Mouse (Mus musculus) brain, embryonic 14.5 days (tissue): ENCODE measurements at regions not wholly inside any gene's neighbourhood (a gene's known extent, or its start where the extent isn't known, plus 50 kb on each side); places are given as distances from the start of the nearest gene placed in this dataset.

Experiments used
- CTCF ChIP-seq: fragments of 200-500 bp; IDR thresholded peaks from 2 replicates; pipeline ENCODE4 v1.5.1; 2012; ENCODE audit warnings: inconsistent platforms, mild to moderate bottlenecking, moderate library complexity, borderline replicate concordance; ENCODE audit not compliant: insufficient read depth, insufficient read length; ENCODE audit errors: extremely low read depth
- POLR2A ChIP-seq: fragments of 200-500 bp; IDR thresholded peaks from 2 replicates; pipeline ENCODE4 v1.6.1; 2012; ENCODE audit warnings: mild to moderate bottlenecking, inconsistent platforms, borderline replicate concordance; ENCODE audit not compliant: poor library complexity, insufficient read depth, insufficient read length, severe bottlenecking; ENCODE audit errors: extremely low read depth

DNA sequence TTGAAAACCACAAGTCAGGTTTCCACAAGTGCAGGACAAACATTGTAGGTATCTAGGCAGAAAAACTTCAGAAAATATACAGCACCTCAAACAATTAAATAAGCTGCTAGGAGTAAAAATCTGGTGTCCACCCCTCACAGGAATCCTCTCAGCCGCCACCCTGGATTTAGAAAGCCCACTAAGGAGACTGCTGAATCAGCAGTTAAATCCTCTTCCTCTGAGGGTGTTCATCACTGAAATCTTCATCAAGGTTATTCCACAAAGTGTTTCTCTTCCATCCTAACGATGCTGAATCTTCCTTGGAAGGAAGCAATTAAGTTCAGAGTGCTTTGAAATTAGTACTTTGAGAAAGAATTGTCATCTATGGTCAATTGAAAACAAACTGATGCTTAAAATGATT is 230.5 kb upstream of the Aga start:
- TF ChIP-seq CTCF = no peak
- TF ChIP-seq POLR2A = no peak
